Comparison of ENCODE assay signal across 19 mouse cellular contexts in the genomic region with DNA sequence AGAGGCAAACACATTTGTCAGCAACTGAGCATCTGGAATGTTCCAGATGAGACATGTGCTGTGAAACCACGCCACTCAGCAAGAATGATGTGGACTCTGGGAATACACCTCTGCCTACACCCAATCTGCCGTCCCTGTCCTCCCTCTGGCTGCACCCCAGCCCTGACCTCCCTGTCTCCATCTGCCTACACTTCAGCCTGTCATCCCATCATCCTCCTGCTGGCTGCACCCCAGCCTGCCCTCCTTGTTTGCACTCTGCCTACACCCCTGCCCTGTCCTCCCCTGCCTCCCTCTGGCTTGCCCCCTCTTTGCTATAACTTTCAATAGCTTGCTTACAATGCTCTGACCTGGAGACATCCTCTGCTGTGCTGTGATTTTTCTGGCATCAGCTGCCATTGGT.
"Had no signal": no experiment of that assay in that cellular context is flagged by ENCODE, and none has a peak within 500 bp of the region (broad histone marks: within the 10 kb centered on the region; RNA-seq: fewer than 3 reads in every experiment).

No protein-coding gene starts in this region.

- H3K27me3 ChIP-seq: liver, embryonic 13.5 days; neural tube, embryonic 12.5 days; neural tube, embryonic 15.5 days; stomach, embryonic 15.5 days had no signal

- DNase-seq: kidney, adult 9 months; kidney, postnatal 36 days; layer of hippocampus, postnatal 36 days; liver, embryonic 13.5 days; lung, adult 2 months; lung, postnatal 14 days; lung, postnatal 4 days; midbrain, embryonic 14.5 days; right cerebral cortex, adult 18-20 months; right cerebral cortex, postnatal 14 days; right cerebral cortex, postnatal 4 days; thymus, adult 18-20 months; thymus, postnatal 36 days had no signal

- H3K36me3 ChIP-seq: liver, embryonic 13.5 days; midbrain, embryonic 10.5 days; neural tube, embryonic 12.5 days; neural tube, embryonic 15.5 days; stomach, embryonic 15.5 days had no signal

- H3K9ac ChIP-seq: liver, embryonic 13.5 days; neural tube, embryonic 12.5 days; neural tube, embryonic 15.5 days; stomach, embryonic 15.5 days had no signal

- H3K27ac ChIP-seq: kidney, postnatal 0 days; left cerebral cortex, adult 2 months; liver, embryonic 13.5 days; midbrain, embryonic 10.5 days; neural tube, embryonic 12.5 days; neural tube, embryonic 15.5 days; stomach, embryonic 15.5 days had no signal

- H3K4me3 ChIP-seq: left cerebral cortex, adult 2 months; liver, embryonic 13.5 days; midbrain, embryonic 10.5 days; neural tube, embryonic 12.5 days; neural tube, embryonic 15.5 days; stomach, embryonic 15.5 days had no signal

- H3K9me3 ChIP-seq: liver, embryonic 13.5 days; midbrain, embryonic 10.5 days; neural tube, embryonic 12.5 days; neural tube, embryonic 15.5 days; stomach, embryonic 15.5 days had no signal

- H3K4me1 ChIP-seq: liver, embryonic 13.5 days; midbrain, embryonic 10.5 days; neural tube, embryonic 12.5 days; neural tube, embryonic 15.5 days; stomach, embryonic 15.5 days had no signal

- H3K4me2 ChIP-seq: liver, embryonic 13.5 days; neural tube, embryonic 12.5 days; neural tube, embryonic 15.5 days; stomach, embryonic 15.5 days had no signal
